Mouse (Mus musculus) midbrain, embryonic 14.5 days (tissue): Measurements from ENCODE around the gene Nfix. TPM values are rescaled to one million over a fixed set of nuclear protein-coding genes. Genes with fewer than 3 reads are reported as not detected.

Source experiments
- ATAC-seq: fragments of 200-750 bp; cut with Nextera tagmentation; 2 replicates; pipeline ENCODE4 v1.8.0; 2017; ENCODE audit warnings: moderate number of reproducible peaks, moderate library complexity; ENCODE audit not compliant: low FRiP score, low TSS enrichment
- DNase-seq: peaks from one replicate; pipeline ENCODE4 v3.0.0-alpha.2; 2015
- H3K27ac ChIP-seq: fragments of 300-500 bp; sonication (generic); replicated peaks from 2 replicates; pipeline ENCODE4 v1.5.1; 2014; ENCODE audit warnings: mild to moderate bottlenecking, low read depth, low read length, moderate library complexity
- H3K27me3 ChIP-seq: fragments of 300-500 bp; sonication (generic); 2 replicates; pipeline ENCODE4 v1.6.1; 2014; ENCODE audit warnings: low read length, control low read depth, mixed read lengths; ENCODE audit not compliant: control insufficient read depth, insufficient read depth
- H3K36me3 ChIP-seq: fragments of 300-500 bp; sonication (generic); 2 replicates; pipeline ENCODE4 v1.6.1; 2014; ENCODE audit warnings: low read length, control low read depth; ENCODE audit not compliant: control insufficient read depth, insufficient read depth
- H3K4me1 ChIP-seq: fragments of 300-500 bp; sonication (generic); 2 replicates; pipeline ENCODE4 v1.6.1; 2014; ENCODE audit warnings: mild to moderate bottlenecking, antibody characterized with exemption, low read length, control low read depth; ENCODE audit not compliant: control insufficient read depth, insufficient read depth
- H3K4me2 ChIP-seq: fragments of 300-500 bp; sonication (generic); 2 replicates; pipeline ENCODE4 v1.6.1; 2014; ENCODE audit warnings: mild to moderate bottlenecking, low read length, moderate library complexity
- H3K4me3 ChIP-seq: fragments of 300-500 bp; sonication (generic); replicated peaks from 2 replicates; pipeline ENCODE4 v1.5.1; 2014; ENCODE audit warnings: low read depth, low read length
- H3K9ac ChIP-seq: fragments of 300-500 bp; sonication (generic); replicated peaks from 2 replicates; pipeline ENCODE4 v1.6.1; 2014; ENCODE audit warnings: mild to moderate bottlenecking, low read length, moderate library complexity
- H3K9me3 ChIP-seq: fragments of 300-500 bp; sonication (generic); 2 replicates; pipeline ENCODE4 v1.6.1; 2016; ENCODE audit warnings: low read length, control low read depth, mixed read lengths; ENCODE audit not compliant: control insufficient read depth
- WGBS: fragments of 180-500 bp; shearing (Covaris S2); extraction: QIAGEN DNeasy Blood & Tissue Kit; methylation state at CpG from one replicate; pipeline ENCODE4 v1.1.7; 2014; 5-methylcytosine and 5-hydroxymethylcytosine counted together
- polyA plus RNA-seq: library from polyadenylated mRNA; unstranded; fragments of >200 nt; fragmentation: Nextera tagmentation; extraction: Ambion mirVana; gene quantifications from 2 replicates; pipeline ENCODE4 v1.2.1, GENCODE M21; 2014

Nfix gene
- polyA plus RNA-seq, 1 experiment from 2014 or later = 45.9 TPM

- Histone ChIP-seq H3K27ac (no peak overlapping the region; the same call in 1 of the 2 replicates), H3K4me1 (no peaks in the 10 kb centered on the region), H3K4me2 (no peak overlapping the region), H3K4me3 (no peak overlapping the region), H3K9me3 (no peaks in the 10 kb centered on the region), H3K9ac (no peak overlapping the region), H3K36me3 (peaks cover 45% of the 10 kb centered on the region), H3K27me3 (peaks cover 38% of the 10 kb centered on the region)
- DNase-seq (peak; percentile 76), ATAC-seq (no peak)
- 66% methylated on average over 7 of the region's 7 CpGs for WGBS
Measured at GRCm38 (mm10) chr8:84699861-84700322, 100.3 kb downstream of the Nfix start.

- no peaks in the 10 kb centered on the region for H3K4me1 ChIP-seq
- H3K36me3 ChIP-seq = peaks cover 49% of the 10 kb centered on the region
- 0 out of 2 replicates have a peak overlapping the region, but pooled peaks have one; percentile 5 for H3K27ac ChIP-seq
Measured at GRCm38 (mm10) chr8:84698929-84699401, 101.2 kb downstream of the Nfix start.

GRCm38 (mm10) chr8:84698288-84698687 lies 101.9 kb downstream of the Nfix start:
- Histone ChIP-seq H3K27ac (no peak overlapping the region), H3K4me1 (no peaks in the 10 kb centered on the region), H3K27me3 (peaks cover 22% of the 10 kb centered on the region), H3K4me3 (no peak overlapping the region), H3K36me3 (peaks cover 56% of the 10 kb centered on the region), H3K4me2 (no peak overlapping the region), H3K9ac (no peak overlapping the region), H3K9me3 (no peaks in the 10 kb centered on the region)
- no peak for DNase-seq
- no peak for ATAC-seq
- 98% methylated on average over 5 of the region's 5 CpGs for WGBS

More at GRCm38 (mm10) chr8:84698929-84699401, 101.2 kb downstream of the Nfix start:
- Histone ChIP-seq H3K4me3 (no peak overlapping the region), H3K9me3 (no peaks in the 10 kb centered on the region), H3K9ac (no peak overlapping the region), H3K4me2 (no peak overlapping the region), H3K27me3 (peaks cover 28% of the 10 kb centered on the region)
- 92% methylated on average over 9 of the region's 9 CpGs for WGBS
- DNase-seq (no peak), ATAC-seq (no peak)

GRCm38 (mm10) chr8:84697166-84698130 lies 102.7 kb downstream of the Nfix start:
- Histone ChIP-seq H3K9ac (no peak overlapping the region), H3K27me3 (peaks cover 14% of the 10 kb centered on the region), H3K4me2 (no peak overlapping the region), H3K27ac (no peak overlapping the region), H3K4me3 (no peak overlapping the region), H3K4me1 (no peaks in the 10 kb centered on the region), H3K9me3 (no peaks in the 10 kb centered on the region), H3K36me3 (peaks cover 64% of the 10 kb centered on the region)
- WGBS = 88% methylated on average over 14 of the region's 14 CpGs
- DNase-seq (peak; percentile 70), ATAC-seq (no peak)

GRCm38 (mm10) chr8:84695140-84695539 lies 105.0 kb downstream of the Nfix start:
- H3K4me1 ChIP-seq = peaks cover 2% of the 10 kb centered on the region
- no peak overlapping the region for H3K4me3 ChIP-seq
- H3K36me3 ChIP-seq = peaks cover 74% of the 10 kb centered on the region
- H3K9ac ChIP-seq = no peak overlapping the region
- H3K4me2 ChIP-seq = no peak overlapping the region
- 90% methylated on average over 6 of the region's 6 CpGs for WGBS
- H3K9me3 ChIP-seq = no peaks in the 10 kb centered on the region
- H3K27me3 ChIP-seq = no peaks in the 10 kb centered on the region
- ATAC-seq = no peak
- no peak overlapping the region for H3K27ac ChIP-seq
- DNase-seq = no peak

GRCm38 (mm10) chr8:84693332-84693731 lies 106.8 kb downstream of the Nfix start:
- H3K9ac ChIP-seq = no peak overlapping the region
- H3K27ac ChIP-seq = no peak overlapping the region
- H3K4me1 ChIP-seq = peaks cover 14% of the 10 kb centered on the region
- no peaks in the 10 kb centered on the region for H3K9me3 ChIP-seq
- no peak overlapping the region for H3K4me3 ChIP-seq
- H3K36me3 ChIP-seq = peaks cover 58% of the 10 kb centered on the region
- H3K4me2 ChIP-seq = no peak overlapping the region
- H3K27me3 ChIP-seq = no peaks in the 10 kb centered on the region
- ATAC-seq (no peak), DNase-seq (no peak)
- 85% methylated on average over 4 of the region's 4 CpGs for WGBS

GRCm38 (mm10) chr8:84689091-84689915 lies 110.8 kb downstream of the Nfix start:
- Histone ChIP-seq H3K27ac (0 out of 2 replicates have a peak overlapping the region, but pooled peaks have one; percentile 1), H3K36me3 (peaks cover 28% of the 10 kb centered on the region), H3K9me3 (no peaks in the 10 kb centered on the region), H3K4me3 (peak overlapping the region; percentile 73), H3K9ac (peak overlapping the region; percentile 67), H3K4me1 (peaks cover 36% of the 10 kb centered on the region), H3K27me3 (no peaks in the 10 kb centered on the region), H3K4me2 (peak overlapping the region; percentile 91)
- ATAC-seq (peak; percentile 90), DNase-seq (peak; percentile 94)
- under 1% methylated on average over 47 of the region's 47 CpGs for WGBS

- DNase-seq (peak; percentile 95), ATAC-seq (peak; percentile 87)
- Histone ChIP-seq H3K27ac (peak within 1 kb of the TSS; percentile 89), H3K4me1 (peaks cover 36% of the 10 kb centered on the region), H3K9ac (peak within 1 kb of the TSS; percentile 98), H3K27me3 (no peaks in the 10 kb centered on the region), H3K9me3 (no peaks in the 10 kb centered on the region), H3K36me3 (peaks cover 14% of the 10 kb centered on the region), H3K4me2 (peak within 1 kb of the TSS; percentile 91), H3K4me3 (peak within 1 kb of the TSS; percentile 100)
- WGBS = under 1% methylated on average over 37 of the region's 37 CpGs
Measured at GRCm38 (mm10) chr8:84687705-84688100, 112.4 kb downstream of the Nfix start, which contains the start of gene Nacc1. Gene Nacc1, minus strand, starts transcription at chr8:84687862.
